Mouse (Mus musculus) urinary bladder, postnatal 36 days (tissue): Measurements from ENCODE around the gene Slc41a2.
"Not testable (repeated sequence)": the region's sequence is repeated elsewhere in the genome, so short reads cannot be mapped to it uniquely, and the experiment has no call there.

ENCODE experiments used
- DNase-seq, 2 experiments: peaks; one replicate each; pipeline ENCODE4 v3.0.0; 2022; ENCODE audit warnings: low spot score in 2 of 2, mixed read lengths in 1 of 2

Slc41a2 gene

DNA sequence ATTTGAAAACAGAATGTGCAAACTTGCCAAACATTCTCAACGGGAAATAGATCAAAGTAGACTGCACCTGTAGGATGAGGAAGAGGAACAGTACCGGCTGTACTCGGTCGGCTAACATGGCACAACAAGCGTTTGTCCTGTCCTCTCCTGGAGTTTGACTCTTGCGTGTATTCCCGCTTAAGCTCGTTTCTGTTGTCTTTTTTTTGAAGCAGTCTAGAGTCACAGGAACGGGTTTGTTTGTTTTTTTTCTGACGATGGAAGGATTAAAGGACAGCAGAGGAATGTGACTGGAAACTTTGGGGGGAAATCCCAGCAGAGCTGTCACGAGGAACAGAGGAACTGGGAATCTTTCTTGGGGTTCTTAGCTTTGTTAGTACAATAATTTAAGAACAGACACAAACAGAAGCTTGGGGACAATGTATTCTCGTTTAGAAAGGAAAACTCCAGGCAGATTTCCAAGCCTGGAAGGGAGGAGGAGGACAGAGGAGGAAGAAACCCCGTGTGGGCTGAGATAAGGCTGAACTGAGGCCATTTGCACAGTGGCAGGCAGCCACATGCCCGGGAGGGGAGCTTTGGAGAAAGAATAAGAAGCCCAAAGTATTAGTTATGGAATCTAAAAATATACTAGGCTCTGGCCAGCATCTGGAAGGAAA lies 16.1 kb upstream of the Slc41a2 start:
- peak; percentile 19 to 45 for DNase-seq

DNA sequence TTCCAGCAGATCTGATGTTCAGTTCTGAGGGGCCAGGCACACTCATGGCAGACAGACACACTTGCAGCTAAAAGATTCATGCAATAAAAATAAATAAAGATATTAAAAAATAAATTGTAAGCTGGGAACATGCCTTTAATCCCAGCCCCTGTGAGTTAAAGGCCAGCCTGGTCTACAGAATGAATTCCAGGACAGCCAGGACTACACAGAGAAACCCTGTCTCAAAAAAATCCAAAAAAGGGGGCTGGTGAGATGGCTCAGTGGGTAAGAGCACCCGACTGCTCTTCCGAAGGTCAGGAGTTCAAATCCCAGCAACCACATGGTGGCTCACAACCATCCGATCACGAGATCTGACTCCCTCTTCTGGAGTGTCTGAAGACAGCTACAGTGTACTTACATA lies 14.1 kb upstream of the Slc41a2 start:
- not testable (repeated sequence) for DNase-seq

DNA sequence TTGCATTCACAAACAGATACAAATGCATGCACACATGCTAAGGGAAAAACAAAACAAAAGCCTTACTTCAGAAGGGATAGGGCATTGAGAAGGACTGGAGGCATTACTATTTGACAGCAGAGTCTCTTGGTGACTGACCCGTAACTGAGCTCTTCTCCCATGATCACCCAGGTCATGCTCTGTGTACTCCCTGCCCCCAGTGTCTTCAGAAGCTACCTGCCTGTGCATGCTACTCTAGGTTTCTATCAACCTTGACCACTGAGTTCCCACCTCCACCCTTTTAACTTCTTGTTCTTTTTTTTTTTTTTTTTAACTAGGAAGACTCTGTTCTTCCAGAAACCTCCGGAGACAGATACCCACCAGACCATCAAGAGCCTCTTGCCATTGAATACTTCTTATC lies 13.0 kb upstream of the Slc41a2 start:
- no peak for DNase-seq

DNA sequence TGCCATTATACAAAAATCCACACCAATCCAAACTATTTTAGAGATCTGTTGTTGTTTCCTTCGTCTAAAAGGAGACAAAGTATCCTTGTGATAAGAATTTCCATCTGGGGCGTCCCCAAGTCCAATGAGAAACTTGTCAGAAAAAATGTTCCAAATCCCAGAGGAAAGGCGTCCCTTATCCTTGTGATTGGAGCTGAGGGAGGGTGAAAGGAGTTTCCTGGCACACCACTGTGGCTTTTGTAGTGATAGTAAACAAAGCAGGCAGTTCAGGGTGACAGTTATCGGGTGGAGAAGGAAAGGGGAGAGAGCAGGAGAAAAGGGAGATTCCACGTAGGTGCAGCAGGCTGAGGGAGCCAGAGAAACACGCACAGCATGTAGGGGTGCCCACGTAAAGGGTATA lies 9.8 kb upstream of the Slc41a2 start:
- no peak for DNase-seq

DNA sequence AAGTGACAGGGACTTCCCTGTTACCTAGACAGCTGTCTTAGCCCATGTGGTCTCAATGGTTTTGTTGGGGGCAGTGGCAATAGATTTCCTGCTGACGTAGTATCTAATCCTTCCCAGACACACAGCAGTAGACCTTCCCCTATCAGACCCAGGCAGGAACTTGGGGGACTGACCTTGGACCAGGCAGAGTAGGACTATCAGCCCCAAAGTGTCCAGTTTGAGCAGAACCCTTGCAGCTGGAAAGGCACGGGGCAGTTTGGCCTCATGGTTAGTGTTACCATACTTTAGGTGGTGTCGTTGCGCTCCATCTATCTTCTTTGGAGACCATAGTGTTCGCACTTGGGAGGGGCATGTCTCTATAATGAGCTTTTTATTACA lies 8.7 kb upstream of the Slc41a2 start:
- DNase-seq, result no peak

DNA sequence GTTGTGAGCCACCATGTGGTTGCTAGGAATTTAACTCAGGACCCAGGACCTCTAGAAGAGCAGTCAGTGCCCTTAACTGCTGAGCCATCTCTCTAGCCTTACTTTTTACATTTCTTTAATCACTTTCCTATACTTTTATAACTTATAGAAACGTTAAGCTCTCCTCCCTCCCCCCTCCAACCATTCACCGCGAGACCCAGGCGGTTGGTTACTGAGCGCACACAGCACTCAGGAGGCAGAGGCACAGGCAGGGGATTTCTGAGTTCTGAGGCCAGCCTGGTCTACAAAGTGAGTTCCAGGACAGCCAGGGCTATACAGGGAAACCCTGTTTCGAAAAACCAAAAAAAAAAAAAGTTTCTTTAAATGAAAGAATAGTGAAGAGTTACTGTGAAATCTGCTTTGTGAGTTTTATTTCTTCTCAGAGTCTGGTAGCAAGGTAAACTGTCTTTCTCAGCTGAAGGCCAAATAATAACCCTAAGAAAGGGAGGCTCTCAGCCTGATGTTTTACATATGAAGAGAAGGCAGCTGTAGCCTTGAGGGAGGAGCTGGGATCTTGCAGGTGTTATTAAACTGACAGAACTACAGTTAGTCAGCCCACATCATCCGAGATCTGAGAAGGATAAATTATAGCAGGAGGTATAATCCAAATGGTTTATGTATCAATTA lies 8.1 kb upstream of the Slc41a2 start:
- DNase-seq, result no peak

DNA sequence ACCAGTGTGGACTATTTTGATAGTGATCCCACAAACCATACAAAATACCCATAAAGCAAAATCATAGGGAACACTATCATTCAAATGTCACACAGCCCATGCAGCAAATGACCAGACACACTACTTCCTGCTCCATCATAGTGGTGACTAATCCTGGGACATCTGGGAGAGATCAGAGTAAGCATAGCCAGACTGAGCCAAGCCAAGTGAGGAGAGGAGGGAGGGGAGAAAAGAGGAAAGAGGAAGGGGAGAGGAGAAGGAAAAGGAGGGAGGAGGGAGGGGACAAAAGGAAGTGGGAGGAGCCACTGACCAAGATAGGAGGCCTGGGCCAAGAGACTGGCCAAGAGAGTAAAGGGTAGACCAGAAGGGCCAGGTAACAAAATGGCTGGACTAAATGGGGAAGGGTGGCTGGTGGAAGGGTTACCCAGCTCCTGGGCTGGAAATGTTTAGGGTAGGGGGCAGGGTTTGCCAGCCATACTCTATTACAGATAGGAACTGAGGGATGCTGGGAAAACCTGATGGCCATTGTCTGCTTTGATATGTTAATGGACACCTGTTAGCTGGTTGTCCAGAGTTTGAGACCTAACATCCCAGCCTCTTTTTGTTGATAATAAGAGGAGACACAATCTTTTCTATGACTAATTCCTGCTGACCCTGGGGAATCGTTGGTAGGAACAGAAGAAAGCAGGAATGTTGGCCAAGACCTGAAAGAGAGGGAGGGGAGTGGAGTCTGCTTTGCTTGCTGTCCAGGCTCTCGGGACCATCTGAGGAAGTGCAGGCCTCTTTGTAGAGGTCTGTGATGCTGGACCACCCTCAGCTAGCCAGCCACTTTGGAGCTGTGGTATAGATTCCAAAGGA lies 6.4 kb upstream of the Slc41a2 start:
- no peak for DNase-seq

DNA sequence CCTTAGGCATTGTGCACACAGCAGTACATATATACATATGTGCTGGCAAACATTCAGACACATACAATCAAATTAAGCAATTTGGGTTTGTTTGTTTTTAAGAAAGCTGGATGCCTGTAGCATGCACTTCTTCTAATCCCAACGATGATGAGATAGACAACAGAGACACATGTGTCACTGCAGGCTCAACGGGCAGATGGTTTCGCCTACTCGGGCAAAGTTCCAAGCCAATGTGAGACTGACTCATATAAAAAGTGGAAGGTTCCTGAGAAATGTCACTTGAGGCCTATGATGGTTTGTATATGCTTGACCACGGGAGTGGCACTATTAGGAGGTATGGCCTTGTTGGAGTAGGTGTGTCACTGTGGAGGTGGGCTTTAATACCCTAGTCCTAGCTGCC lies 5.5 kb upstream of the Slc41a2 start:
- no peak for DNase-seq

DNA sequence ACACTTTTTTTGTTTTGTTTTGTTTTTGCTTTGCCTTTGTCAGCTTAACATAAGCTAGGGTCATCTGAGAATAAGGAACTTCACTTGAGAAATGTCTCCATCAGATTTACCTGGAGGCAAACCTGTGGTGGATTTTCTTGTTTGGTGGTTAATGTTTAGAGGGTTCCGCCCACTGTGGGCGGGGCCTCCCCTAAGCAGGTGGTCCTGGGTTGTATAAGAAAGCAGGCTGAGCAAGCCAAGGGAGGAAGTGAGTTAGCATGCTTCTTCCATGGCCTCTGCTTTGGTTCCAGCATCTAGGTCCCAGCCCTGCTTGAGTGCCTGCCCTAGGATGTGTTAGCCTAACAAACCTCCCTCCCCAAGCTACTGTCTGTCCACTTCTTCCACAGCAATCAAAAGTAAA lies 3.5 kb upstream of the Slc41a2 start:
- DNase-seq, result no peak

DNA sequence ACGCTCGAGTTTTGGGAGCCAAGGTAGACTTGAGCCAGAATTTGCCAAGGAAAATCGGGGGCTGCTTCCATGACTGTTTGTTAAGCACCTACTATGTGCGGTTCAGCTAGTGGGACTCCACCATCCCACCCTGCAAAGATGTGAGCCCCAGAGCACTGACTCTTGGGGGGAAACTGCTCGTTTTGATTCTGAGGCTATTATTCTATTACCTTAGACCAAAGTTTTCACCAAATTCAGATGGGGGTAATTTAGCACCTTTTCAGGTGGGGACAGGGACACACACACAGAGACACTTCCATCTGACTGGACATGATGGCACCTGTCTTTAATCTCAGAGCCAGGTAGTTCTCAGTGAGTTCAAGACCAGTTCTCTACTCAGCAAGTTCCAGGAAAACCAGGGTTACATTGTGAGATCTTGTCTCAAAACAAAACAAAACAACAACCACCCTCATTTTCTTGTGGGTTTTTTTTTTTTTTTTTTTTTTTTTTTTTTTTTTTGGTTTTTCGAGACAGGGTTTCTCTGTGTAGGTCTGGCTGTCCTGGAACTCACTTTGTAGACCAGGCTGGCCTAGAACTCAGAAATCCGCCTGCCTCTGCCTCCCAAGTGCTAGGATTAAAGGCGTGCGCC lies 403 bp upstream of the Slc41a2 start:
- DNase-seq, result no peak

DNA sequence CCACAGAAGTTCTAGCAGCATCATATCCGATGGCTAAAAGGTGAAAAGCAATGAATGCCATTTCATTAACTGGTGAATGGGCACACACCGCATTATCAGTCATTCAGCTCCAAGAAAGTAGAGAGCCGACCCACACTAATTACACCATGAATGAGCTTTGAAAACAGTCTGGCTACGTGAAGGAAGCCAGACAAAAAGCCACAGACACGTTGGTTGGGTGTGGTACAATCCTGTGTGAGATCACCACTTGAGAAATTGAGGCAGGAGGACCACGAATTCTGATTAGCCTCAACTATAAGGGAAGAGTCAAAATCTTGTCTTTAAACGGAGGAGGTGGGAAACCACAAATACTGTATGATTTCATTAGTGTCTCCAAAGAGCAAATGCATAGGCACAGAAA lies 1.3 kb downstream of the Slc41a2 start:
- no peak for DNase-seq

DNA sequence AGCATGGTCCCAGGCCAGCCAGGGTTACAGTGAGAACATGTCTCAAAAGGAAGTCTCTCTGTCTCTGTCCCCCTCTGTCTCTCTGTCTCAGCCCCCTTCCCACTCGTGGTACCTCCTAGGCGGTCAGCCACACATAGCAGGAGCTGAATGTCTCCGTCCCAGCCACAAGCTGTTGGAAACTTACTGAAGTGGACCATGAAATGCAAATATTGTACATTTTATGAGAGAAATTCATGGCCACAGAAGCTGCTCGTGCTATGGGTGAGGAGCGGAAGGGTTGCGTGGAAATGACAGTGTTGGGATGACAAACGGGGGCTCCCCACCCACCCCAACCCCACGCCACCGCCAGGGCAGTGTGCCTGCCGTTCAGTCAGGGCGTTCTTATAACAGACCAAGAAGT lies 5.1 kb downstream of the Slc41a2 start:
- DNase-seq, result no peak

DNA sequence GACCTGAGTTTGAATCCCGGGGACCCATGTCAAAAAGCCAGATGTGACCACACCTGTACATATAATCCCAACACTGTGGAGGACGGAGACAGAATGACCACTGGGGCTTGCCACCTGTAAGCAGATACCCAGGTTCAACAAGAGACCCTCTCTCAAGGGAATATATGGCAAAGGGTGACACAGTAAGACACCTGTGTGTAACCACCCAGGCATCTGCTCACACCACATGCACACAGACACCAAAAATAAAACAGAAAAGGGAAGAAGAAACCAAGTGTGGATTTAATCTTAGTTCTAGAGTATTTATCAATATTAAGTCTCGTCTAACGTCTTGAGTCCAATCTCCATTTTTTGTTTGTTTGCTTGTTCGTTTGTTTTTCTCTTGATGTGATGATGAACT lies 5.9 kb downstream of the Slc41a2 start:
- DNase-seq, result no peak

DNA sequence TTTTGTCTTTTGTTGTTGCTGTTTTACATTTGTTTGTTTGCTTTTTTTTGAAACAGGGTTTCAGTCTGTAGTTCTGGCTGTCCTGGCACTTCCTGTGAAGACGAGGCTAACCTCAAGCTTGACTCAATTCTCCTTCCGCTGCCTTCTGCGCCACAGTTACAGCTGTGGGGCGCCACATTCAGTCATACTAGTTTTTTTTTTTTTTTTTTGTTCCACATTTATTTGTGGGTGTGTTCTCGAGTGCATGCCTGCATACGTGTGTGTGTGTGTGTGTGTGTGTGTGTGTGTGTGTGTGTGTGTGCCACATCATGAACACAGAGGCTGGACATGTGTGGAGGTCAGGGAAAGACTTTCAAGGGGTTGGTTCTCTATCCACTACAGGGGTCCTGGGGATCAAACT lies 7.3 kb downstream of the Slc41a2 start:
- no peak for DNase-seq

DNA sequence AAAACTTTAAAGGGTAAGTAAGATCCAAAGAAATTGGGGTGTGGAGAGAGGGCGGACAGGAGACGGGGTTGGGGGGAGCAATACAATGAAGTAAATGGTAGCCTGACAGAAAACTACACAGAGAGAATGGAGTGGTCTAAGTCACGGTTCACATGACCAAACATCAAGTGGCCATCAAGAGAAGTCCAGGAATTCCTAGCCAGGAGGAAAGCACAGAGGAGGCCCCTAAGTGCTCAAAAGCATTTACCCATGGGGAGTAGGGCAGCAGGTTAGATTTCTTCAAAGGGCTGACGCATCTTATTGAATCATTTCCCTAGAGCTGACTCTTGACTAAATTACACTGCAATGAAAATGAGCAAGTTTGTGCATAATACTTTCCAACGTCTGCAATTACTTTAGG lies 8.9 kb downstream of the Slc41a2 start:
- no peak for DNase-seq

DNA sequence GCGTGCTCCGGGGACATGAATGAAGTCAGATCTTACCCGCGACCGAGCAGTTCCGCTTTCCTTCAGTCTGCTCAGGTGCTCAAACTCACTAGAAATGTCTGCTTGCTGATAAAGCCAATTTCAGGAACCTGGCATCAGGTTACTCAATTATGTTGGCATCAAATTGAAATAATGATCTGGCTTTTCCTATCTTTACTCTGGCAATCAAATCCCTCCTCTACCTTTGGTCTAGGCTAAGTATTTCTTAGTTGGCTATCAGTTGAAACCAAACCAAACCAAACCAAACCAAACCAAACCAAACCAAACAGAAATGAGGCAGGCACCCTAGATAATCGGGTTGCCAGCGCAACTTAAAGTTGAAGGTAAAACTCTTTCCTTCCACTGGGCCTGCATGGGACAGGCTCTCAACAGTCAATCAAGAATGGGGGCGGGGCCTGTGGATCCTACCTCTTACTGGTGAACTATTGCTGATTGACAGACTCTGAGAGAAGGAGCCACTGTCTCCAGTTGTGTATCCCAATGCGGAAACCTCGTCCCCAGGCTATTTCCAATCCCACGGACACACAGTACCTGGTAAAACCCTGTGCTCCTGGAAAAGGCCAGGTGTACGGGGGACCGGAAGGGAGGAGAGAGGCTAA lies 10.9 kb downstream of the Slc41a2 start:
- no peak for DNase-seq

DNA sequence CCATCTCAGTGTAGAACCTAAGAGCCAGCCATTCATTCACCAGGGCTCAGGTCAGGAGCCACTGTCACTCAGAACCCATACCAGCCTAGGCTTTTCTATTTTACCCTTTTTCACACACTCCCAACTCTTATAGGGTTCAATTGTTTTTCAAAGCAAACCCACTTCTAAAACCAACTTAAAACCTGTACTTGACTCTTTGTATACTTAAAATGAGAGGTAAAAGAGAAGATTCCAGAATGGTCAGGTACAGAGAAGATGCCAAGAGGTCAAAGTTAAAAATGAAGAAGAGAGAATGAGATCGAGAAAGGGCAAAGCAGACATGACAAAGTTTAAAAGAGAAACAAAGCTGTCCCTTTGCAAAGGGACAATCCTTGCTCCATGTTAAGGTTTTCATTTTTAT lies 11.8 kb downstream of the Slc41a2 start:
- no peak for DNase-seq

DNA sequence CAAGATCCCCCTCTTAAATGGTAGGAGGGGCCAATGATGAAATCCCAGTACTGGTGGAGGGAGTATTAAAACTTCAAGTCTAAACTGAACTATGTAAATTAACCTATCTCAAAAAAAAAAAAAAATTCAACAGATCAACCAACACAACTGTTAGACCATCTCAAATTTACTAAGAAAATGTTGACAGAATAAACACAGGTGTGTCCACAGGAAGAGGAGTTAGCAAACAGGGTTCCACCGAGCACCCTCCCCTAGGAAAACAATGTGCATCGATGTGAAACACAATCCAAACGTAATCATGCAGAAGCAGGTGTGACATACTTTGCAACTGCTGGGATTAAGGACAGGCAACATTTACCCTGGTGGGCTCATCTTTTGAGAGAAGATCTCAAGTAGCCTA lies 12.8 kb downstream of the Slc41a2 start:
- DNase-seq, result no peak

DNA sequence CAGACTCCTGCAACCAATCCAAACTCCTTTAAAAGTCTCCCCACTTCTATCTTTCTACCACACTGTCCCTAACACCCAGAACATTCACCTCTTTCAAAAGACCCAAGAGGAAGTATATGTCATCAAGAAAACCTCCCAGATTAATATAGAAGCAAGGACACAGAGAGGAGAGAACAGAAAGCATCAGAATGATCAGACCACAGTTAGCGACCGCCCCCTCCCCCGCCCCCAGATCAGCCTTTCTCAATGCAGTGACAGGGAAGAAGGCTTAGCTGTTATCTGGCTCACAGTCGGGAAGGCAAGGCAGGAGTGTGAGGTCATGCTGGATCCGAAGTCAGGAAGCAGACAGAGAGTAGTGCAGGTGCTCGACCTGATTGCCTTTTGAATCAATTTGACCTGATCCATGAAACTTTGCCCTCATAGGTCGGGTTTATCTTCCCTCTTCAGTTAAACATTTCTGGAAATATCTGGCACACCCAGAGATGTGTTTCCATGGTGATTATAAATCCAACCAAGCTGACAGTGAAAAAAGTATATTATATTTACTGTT lies 15.1 kb downstream of the Slc41a2 start:
- no peak for DNase-seq

DNA sequence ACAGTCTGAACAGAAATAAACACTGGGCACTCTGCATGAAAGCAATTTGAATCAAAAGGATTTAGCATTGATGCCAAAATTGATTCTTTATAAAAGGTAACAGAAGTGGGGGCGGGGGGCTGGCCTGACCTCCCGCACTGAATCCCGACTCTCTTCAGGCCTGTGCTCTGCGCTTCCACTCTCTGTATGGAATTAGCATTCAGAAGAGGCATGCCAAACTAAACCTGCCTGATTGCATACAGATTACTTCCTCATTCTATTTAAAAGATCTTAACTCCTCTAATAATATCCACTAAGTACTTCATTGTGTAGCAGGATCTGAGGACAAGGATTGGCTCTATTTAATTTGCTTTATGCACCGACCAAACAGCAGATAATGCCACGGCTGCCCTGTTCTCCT lies 16.2 kb downstream of the Slc41a2 start:
- no peak for DNase-seq

DNA sequence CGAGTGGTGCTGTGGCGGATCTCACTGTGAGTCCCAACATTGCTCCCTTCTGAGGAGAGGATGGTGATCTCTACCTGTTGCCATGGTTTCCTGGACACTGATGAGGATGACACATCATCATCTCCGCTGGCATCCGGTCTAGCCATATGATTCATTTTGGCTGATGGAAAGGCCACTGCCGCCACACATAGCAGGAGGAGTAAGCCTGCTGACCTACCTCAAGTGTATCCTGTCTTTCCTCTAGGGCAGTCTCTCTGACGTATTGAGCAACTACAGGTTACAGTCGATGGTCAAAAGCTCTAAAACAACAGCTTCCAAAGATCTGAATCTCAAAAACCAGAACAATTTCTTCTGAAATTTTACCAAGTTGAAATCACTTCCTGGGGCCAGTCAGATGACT lies 16.8 kb downstream of the Slc41a2 start:
- DNase-seq, result no peak

DNA sequence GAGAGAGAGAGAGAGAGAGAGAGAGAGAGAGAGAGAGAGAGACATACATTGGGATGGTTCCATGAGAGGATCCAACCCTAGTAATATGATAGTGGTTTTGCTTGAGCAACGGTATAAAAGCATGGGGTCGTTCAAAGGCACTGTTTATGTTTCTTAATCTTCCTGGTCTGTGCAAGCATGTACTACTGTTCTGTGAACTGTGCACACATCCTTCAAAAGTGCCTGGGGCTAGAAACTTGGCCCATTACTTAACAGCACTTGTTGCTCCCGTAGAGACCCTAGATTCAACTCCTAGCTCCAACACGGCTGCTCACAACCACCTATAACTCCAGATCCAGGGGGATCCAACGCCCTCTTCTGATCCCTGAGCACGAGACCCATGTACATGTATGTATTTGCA lies 17.3 kb downstream of the Slc41a2 start:
- DNase-seq, result no peak
